Mouse (Mus musculus): ENCODE measurements around the gene Myb.

The Myb gene

DNA sequence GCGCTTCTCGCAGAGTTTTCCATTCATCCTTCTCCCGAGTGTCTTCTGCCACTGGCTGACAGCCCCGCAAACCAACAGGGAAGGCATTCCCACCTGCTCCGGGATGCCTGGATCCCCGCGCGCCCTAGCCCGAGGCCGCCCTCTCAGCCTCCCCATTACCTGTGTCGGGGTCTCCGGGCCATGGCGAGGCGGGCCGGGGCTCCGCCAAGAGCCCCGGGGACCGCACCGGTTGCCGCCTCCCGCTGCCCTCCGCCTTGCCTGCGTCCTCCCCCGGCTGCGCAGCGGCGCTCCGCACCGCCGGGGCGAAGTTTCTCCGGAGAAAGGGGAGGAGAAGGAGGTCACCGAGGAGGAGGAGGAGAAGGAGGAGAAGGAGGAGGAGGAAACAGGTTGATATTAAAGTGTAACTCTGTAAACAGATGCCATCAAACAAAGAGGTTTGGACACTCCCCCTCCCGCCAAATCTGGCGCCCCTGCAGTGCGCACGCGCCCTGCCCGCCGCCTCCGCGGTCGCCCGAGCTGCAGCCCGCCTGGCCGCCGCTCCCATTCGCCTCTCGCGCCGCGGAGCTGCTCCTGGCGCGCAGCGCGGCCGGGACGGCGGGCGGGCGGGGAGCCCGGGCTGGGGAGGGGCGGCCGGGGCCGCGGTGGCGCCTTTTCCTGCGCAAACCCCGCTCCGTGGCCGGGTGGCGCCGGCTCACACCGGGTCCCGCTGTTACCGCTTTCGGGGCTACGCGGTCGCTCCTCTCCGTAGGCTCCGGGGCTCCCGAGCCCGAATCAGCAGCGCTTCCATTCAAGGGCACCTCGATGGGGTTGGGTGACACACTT, at the start of gene Myb:
TSS of gene Myb (minus strand) at position 448 of the 822 bp plus-strand sequence.
- DNase-seq, result peak; percentile 60 to 75

GRCm38 (mm10) chr10:21207378-21207777, 46.6 kb upstream of the Myb start:
- no peak for DNase-seq

- no peak for DNase-seq
Observed at GRCm38 (mm10) chr10:21206232-21206631, 45.4 kb upstream of the Myb start.

GRCm38 (mm10) chr10:21204496-21205085, 43.8 kb upstream of the Myb start:
- DNase-seq, result no peak

- no peak for DNase-seq
Observed at GRCm38 (mm10) chr10:21203886-21204285, 43.1 kb upstream of the Myb start.

DNA sequence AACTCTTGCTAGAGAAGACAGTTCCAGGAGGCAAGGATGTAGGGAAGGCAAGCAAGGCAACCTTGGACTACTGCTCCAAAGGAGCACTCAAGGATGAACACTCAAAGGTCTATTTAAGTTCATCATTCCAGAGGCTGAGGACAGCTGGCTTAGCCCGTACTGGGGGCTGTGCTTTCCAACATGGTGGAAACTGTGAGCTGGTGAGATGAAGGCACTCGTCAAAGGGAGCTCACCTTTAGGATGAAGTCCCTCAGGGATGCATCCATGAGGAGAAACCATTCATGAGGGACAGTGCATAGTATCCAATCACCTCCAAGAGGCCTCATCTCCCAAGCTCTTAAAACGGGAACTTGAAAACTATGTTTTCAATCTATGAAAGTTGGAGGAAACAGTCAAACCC, 42.7 kb upstream of the Myb start:
- no peak for DNase-seq

GRCm38 (mm10) chr10:21200761-21201160, 40.0 kb upstream of the Myb start:
- no peak for DNase-seq

- DNase-seq, result no peak
Observed at GRCm38 (mm10) chr10:21200322-21200721, 39.5 kb upstream of the Myb start.

GRCm38 (mm10) chr10:21196646-21197116, 35.9 kb upstream of the Myb start:
- no peak for DNase-seq

GRCm38 (mm10) chr10:21195597-21195996, 34.8 kb upstream of the Myb start:
- no peak for DNase-seq

DNA sequence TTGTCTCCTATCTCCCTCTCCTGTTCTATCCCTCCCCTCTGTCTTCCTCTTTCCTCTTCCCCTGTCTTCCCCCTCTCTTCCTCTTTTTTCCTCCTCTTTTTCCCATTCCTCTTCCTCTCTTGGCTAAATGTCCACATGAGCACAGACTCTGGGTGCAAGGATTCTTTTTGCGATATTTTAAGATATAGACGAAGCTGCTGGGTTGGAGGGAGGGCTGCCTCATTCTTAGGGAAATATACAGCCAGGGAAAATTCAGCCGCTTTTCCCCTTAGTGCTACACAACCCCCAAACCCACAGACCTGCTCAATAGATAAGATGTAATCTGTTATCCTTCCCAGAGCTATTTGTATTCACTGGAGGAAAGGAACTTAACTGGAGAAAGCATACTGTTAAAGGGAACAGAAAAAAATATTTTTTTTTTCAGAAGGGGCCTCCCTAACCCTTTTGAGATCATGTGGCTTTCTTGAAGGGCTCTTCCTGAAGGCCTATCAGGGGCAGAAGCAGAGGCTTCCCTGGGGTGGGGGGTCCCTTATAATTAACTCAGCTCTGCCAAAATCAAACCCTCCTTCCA, 33.2 kb upstream of the Myb start:
- DNase-seq, result no peak

DNA sequence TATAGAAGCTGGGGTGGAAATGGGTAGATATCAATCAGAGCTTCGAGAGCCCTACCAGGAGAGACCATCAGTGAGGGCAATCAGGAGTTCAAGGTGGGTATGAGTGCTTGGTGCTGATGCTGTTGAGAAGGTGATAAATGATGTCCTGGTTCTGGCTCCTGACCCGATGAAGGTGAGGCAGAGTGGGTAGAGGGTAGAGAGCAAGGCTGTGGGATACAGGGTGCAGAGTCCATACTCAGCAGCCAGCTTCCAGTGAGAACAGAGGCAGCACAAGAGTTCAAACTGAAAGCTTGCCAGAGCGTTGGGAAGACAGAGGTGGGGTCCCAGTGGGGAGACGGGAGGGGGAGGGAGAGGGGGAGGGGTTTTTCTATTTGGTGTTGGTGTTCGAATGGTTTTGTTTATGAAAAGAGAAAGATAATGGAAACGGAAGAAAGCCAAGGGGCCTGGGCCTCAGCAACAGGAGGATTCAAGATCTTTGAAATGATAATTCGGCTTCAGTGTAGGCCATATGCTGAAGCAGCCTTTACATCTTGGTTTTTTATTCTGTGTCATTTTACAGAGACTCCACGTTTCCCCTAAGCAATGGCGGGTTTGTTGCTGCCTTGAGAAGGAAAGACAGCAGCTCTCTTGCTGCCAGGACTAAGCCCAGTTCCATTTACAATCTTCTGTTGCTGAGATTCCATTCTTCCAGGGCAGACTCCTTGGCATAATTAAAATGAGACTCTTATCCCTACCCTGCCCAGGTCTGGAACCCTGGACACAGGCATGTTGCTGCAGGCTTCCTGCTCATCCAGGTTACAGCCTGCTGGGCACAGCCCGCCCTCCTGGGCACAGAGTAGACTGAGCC, 32.5 kb upstream of the Myb start:
- no peak for DNase-seq

DNA sequence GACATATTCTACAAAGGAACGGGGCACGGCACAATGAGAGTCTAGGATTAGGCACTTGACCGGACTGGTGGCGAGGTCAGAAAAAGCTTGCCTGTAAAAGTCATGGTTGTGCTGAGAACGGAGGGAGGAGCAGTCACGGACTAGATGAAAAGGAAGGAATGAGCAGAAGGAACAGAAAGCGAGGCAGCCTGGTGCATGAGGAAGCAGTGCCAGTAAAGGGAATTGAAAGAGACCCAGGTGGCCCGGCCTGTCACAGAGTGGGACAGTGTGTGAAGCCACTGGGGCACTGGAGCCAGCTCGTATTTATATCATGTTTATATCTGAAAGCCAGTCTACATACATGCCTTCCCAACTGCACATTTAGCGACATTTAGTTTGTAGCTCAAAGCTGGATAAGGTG, 31.7 kb upstream of the Myb start:
- DNase-seq, result no peak

DNA sequence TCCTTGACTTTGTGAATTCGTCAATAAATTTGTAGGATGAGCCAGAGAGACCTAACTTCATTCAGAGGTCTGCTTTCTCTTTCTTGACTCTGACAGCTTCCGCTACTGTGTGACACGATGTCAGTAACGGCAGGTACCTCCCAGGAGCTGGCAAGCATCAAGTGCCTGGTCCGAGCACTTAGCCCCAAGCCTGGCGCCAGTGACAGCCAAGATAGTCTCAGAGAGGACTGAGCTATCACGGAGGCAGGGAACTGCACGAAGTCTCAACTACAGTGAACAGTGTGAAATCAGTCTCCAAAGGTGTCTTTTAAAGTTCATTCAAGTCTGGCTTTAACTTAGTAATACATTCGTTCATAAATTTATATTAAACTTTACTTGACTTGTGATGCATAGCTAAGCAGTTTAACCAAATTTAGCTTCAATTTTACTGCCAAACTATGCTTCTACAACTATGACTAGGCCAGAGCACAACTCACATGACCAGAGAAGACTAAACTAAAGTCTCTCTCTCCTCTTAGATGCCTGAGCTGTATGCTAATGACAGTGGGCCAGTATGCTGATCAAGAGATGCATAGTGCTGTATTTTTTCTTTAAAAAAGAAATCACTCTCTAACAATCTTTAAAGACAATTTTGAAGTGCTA, 29.1 kb upstream of the Myb start:
- no peak for DNase-seq

GRCm38 (mm10) chr10:21189275-21189601, 28.5 kb upstream of the Myb start:
- peak in 1 of 2 experiments; percentile 7 for DNase-seq

DNA sequence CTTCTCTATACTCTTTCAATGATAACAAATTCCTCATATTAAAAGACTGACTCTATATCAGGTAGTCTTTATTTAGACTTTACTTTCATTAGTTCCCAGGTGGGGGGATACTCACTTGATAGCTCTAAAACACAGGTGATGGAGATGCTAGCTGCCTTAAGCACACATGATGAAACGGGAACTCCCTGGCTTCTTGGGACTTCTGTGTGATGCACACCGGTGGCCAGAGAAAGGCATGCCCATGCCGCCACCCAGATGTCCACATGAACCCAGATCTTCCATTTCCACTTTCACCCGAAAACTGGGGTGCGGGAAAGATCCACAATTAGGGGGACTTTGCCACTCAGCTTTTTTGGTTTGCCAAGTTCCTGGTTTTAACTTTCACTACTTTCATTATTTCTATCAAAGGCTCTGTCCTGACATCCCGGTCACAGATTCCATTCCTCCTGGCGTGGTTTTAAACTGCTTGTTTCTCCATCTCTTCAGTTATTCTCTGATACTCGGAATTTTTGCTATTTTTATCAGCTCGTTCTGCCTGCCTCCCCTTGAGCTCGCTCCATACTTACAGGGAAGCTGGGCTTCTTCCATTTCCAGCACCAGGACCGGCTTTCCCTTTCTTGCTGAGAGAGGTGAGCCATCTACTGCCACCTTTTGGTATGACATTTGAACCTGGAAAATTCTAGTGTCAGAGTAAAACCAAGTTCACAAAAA, 27.9 kb upstream of the Myb start:
- peak; percentile 76 to 77 for DNase-seq

GRCm38 (mm10) chr10:21187847-21188246, 27.1 kb upstream of the Myb start:
- no peak for DNase-seq

GRCm38 (mm10) chr10:21186733-21187132, 25.9 kb upstream of the Myb start:
- DNase-seq, result no peak

DNA sequence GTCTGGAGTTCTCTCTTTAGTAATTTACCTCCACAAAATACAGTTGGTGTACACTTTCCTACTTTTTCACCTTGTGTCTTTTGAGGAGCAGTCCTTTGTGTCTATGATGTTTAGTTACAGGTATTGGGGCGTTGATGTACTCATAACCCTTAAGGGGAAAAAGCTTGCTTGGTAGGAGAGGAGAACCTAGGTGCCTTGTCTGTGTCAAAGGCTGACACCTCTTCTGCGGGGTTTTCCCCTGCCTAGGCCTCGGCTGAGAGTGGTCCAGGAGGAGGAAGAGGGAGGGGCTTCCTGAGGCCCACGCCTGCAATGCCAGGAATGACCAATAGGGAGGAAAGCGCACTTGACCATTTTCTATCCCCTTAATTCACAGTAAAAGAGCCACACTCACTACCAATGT, 17.9 kb upstream of the Myb start:
- DNase-seq, result peak in 1 of 2 experiments; percentile 14

DNA sequence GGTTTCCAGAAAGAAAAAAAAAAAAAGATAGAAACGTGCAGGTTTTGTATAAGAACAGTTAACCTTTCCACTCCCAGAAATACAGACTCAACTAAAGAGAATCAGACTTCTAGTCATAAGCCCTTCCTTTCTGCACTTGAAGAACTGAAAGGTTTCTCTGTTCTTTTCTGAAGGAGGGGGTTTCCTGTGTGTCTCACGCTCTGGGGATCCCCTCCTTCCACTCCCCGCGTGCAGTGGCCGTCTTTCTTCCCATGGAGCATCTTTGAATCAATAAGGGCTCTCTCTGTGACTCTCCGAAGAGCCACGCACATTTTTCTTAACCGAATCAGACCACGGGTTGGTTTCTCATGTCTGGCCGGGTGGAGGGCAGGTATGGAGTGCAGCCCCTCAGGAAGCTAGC, 17.5 kb upstream of the Myb start:
- DNase-seq, result no peak

DNA sequence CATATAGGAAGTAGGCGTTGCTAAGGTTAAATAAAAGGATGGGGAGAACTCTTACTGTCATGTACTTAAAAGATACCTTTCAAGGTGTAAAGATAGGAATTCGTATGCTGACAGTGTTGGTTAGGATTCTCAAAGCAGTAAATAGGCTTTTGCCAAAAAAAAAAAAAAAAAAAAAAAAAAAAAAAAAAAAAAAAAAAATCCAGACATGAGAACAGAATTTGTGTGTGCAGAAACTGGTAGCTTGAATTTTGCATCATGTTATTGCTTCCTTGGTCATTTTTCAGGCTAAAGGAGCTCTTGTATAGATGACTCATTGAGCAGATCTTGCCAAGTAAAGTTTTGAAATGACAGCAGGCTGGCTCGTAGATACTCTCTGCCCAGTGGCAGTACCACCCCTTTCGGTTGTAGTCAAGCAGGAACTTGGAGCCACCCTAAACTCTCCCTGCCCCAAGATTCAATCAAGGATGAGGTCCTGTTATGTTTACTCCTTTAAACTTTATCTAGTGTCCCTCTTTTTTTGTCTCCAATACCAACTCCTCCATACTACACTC, 11.9 kb upstream of the Myb start:
- DNase-seq, result no peak

GRCm38 (mm10) chr10:21168466-21168865, 7.7 kb upstream of the Myb start:
- DNase-seq, result no peak

Measured in cerebellum, postnatal 14 days (tissue).